Mouse (Mus musculus) midbrain, embryonic 14.5 days (tissue): ENCODE data around the gene Poln. TPM values are rescaled to one million over a fixed set of nuclear protein-coding genes. Genes with fewer than 3 reads are reported as not detected.
A peak's percentile ranks its signal among the peaks of the same experiment; 100 is the strongest.

Experiments used
- ATAC-seq: fragments of 200-750 bp; cut with Nextera tagmentation; 2 replicates; pipeline ENCODE4 v1.8.0; 2017; ENCODE audit warnings: moderate number of reproducible peaks, moderate library complexity; ENCODE audit not compliant: low FRiP score, low TSS enrichment
- DNase-seq: peaks from one replicate; pipeline ENCODE4 v3.0.0-alpha.2; 2015
- H3K27ac ChIP-seq: fragments of 300-500 bp; sonication (generic); replicated peaks from 2 replicates; pipeline ENCODE4 v1.5.1; 2014; ENCODE audit warnings: mild to moderate bottlenecking, low read depth, low read length, moderate library complexity
- H3K27me3 ChIP-seq: fragments of 300-500 bp; sonication (generic); 2 replicates; pipeline ENCODE4 v1.6.1; 2014; ENCODE audit warnings: low read length, control low read depth, mixed read lengths; ENCODE audit not compliant: control insufficient read depth, insufficient read depth
- H3K36me3 ChIP-seq: fragments of 300-500 bp; sonication (generic); 2 replicates; pipeline ENCODE4 v1.6.1; 2014; ENCODE audit warnings: low read length, control low read depth; ENCODE audit not compliant: control insufficient read depth, insufficient read depth
- H3K4me1 ChIP-seq: fragments of 300-500 bp; sonication (generic); 2 replicates; pipeline ENCODE4 v1.6.1; 2014; ENCODE audit warnings: mild to moderate bottlenecking, antibody characterized with exemption, low read length, control low read depth; ENCODE audit not compliant: control insufficient read depth, insufficient read depth
- H3K4me2 ChIP-seq: fragments of 300-500 bp; sonication (generic); 2 replicates; pipeline ENCODE4 v1.6.1; 2014; ENCODE audit warnings: mild to moderate bottlenecking, low read length, moderate library complexity
- H3K4me3 ChIP-seq: fragments of 300-500 bp; sonication (generic); replicated peaks from 2 replicates; pipeline ENCODE4 v1.5.1; 2014; ENCODE audit warnings: low read depth, low read length
- H3K9ac ChIP-seq: fragments of 300-500 bp; sonication (generic); replicated peaks from 2 replicates; pipeline ENCODE4 v1.6.1; 2014; ENCODE audit warnings: mild to moderate bottlenecking, low read length, moderate library complexity
- H3K9me3 ChIP-seq: fragments of 300-500 bp; sonication (generic); 2 replicates; pipeline ENCODE4 v1.6.1; 2016; ENCODE audit warnings: low read length, control low read depth, mixed read lengths; ENCODE audit not compliant: control insufficient read depth
- WGBS: fragments of 180-500 bp; shearing (Covaris S2); extraction: QIAGEN DNeasy Blood & Tissue Kit; methylation state at CpG from one replicate; pipeline ENCODE4 v1.1.7; 2014; 5-methylcytosine and 5-hydroxymethylcytosine counted together
- polyA plus RNA-seq: library from polyadenylated mRNA; unstranded; fragments of >200 nt; fragmentation: Nextera tagmentation; extraction: Ambion mirVana; gene quantifications from 2 replicates; pipeline ENCODE4 v1.2.1, GENCODE M21; 2014

The Poln gene
- polyA plus RNA-seq, 1 experiment from 2014 or later = 0.58 TPM

- Histone ChIP-seq H3K27me3 (no peaks in the 10 kb centered on the region), H3K4me3 (no peak overlapping the region), H3K9ac (no peak overlapping the region), H3K27ac (no peak overlapping the region), H3K36me3 (peaks cover 64% of the 10 kb centered on the region), H3K9me3 (no peaks in the 10 kb centered on the region), H3K4me2 (no peak overlapping the region), H3K4me1 (peaks cover 6% of the 10 kb centered on the region; the same call in 1 of the 2 replicates)
- ATAC-seq = no peak
- DNase-seq = no peak
- 64% methylated on average over 5 of the region's 5 CpGs for WGBS
Measured at GRCm38 (mm10) chr5:34174550-34175402, 5.5 kb upstream of the Poln start.

- ATAC-seq (no peak), DNase-seq (no peak)
- no peaks in the 10 kb centered on the region for H3K27me3 ChIP-seq
- peaks cover 57% of the 10 kb centered on the region for H3K36me3 ChIP-seq
- H3K9me3 ChIP-seq = no peaks in the 10 kb centered on the region
- H3K4me3 ChIP-seq = no peak overlapping the region
- peaks cover 7% of the 10 kb centered on the region; the same call in 1 of the 2 replicates for H3K4me1 ChIP-seq
- no peak overlapping the region for H3K4me2 ChIP-seq
- WGBS = 80% methylated on average over 2 of the region's 2 CpGs
- H3K9ac ChIP-seq = no peak overlapping the region
- no peak overlapping the region for H3K27ac ChIP-seq
Measured at GRCm38 (mm10) chr5:34174021-34174420, 4.8 kb upstream of the Poln start.

- no peak for DNase-seq
- Histone ChIP-seq H3K9ac (no peak overlapping the region), H3K4me1 (peaks cover 11% of the 10 kb centered on the region; the same call in 1 of the 2 replicates), H3K4me2 (no peak overlapping the region), H3K9me3 (no peaks in the 10 kb centered on the region), H3K36me3 (peaks cover 31% of the 10 kb centered on the region), H3K27me3 (no peaks in the 10 kb centered on the region), H3K4me3 (no peak overlapping the region), H3K27ac (no peak overlapping the region)
- WGBS = 93% methylated on average over 4 of the region's 4 CpGs
- no peak for ATAC-seq
Measured at GRCm38 (mm10) chr5:34170726-34171125, 1.5 kb upstream of the Poln start.

GRCm38 (mm10) chr5:34169954-34170353 is 706 bp upstream of the Poln start:
- 88% methylated on average over 3 of the region's 3 CpGs for WGBS
- peak overlapping the region; percentile 53 for H3K9ac ChIP-seq

GRCm38 (mm10) chr5:34167857-34168256 is 1.4 kb downstream of the Poln start:
- Histone ChIP-seq H3K27me3 (no peaks in the 10 kb centered on the region), H3K4me3 (no peak overlapping the region), H3K4me1 (peaks cover 11% of the 10 kb centered on the region; the same call in 1 of the 2 replicates), H3K9me3 (no peaks in the 10 kb centered on the region), H3K27ac (no peak overlapping the region), H3K36me3 (peaks cover 9% of the 10 kb centered on the region), H3K4me2 (peak overlapping the region; percentile 17; the same call in 1 of the 2 replicates), H3K9ac (no peak overlapping the region)
- 82% methylated on average over 4 of the region's 4 CpGs for WGBS
- ATAC-seq = no peak
- DNase-seq = no peak

More at GRCm38 (mm10) chr5:34169954-34170353, 706 bp upstream of the Poln start:
- H3K4me3 ChIP-seq = peak overlapping the region; percentile 69
- H3K4me1 ChIP-seq = peaks cover 11% of the 10 kb centered on the region; the same call in 1 of the 2 replicates
- no peaks in the 10 kb centered on the region for H3K9me3 ChIP-seq
- ATAC-seq (no peak), DNase-seq (no peak)
- H3K27ac ChIP-seq = peak overlapping the region; percentile 91
- peaks cover 24% of the 10 kb centered on the region for H3K36me3 ChIP-seq
- H3K4me2 ChIP-seq = peak overlapping the region; percentile 54
- no peaks in the 10 kb centered on the region for H3K27me3 ChIP-seq

- peaks cover 6% of the 10 kb centered on the region; the same call in 1 of the 2 replicates for H3K36me3 ChIP-seq
- ATAC-seq (no peak), DNase-seq (no peak)
- peaks cover 11% of the 10 kb centered on the region; the same call in 1 of the 2 replicates for H3K4me1 ChIP-seq
- WGBS = 87% methylated on average over 4 of the region's 4 CpGs
- no peak overlapping the region for H3K9ac ChIP-seq
- no peaks in the 10 kb centered on the region for H3K27me3 ChIP-seq
- H3K4me3 ChIP-seq = no peak overlapping the region
- H3K9me3 ChIP-seq = no peaks in the 10 kb centered on the region
- no peak overlapping the region for H3K4me2 ChIP-seq
- H3K27ac ChIP-seq = no peak overlapping the region
Measured at GRCm38 (mm10) chr5:34165793-34166192, 3.5 kb downstream of the Poln start.

GRCm38 (mm10) chr5:34148476-34148875 is 20.8 kb downstream of the Poln start:
- Histone ChIP-seq H3K4me3 (no peak overlapping the region), H3K4me1 (no peaks in the 10 kb centered on the region), H3K27me3 (no peaks in the 10 kb centered on the region), H3K9me3 (no peaks in the 10 kb centered on the region), H3K36me3 (no peaks in the 10 kb centered on the region), H3K9ac (no peak overlapping the region), H3K4me2 (no peak overlapping the region), H3K27ac (no peak overlapping the region)
- ATAC-seq (no peak), DNase-seq (no peak)

- H3K4me1 ChIP-seq = no peaks in the 10 kb centered on the region
- H3K4me2 ChIP-seq = no peak overlapping the region
- H3K36me3 ChIP-seq = no peaks in the 10 kb centered on the region
- DNase-seq (no peak), ATAC-seq (no peak)
- H3K27ac ChIP-seq = no peak overlapping the region
- H3K9ac ChIP-seq = no peak overlapping the region
- no peaks in the 10 kb centered on the region for H3K27me3 ChIP-seq
- 94% methylated on average over 3 of the region's 3 CpGs for WGBS
- H3K9me3 ChIP-seq = no peaks in the 10 kb centered on the region
- no peak overlapping the region for H3K4me3 ChIP-seq
Measured at GRCm38 (mm10) chr5:34147554-34147953, 21.7 kb downstream of the Poln start.

GRCm38 (mm10) chr5:34139751-34140150 is 29.5 kb downstream of the Poln start:
- Histone ChIP-seq H3K36me3 (no peaks in the 10 kb centered on the region), H3K9ac (no peak overlapping the region), H3K9me3 (no peaks in the 10 kb centered on the region), H3K27ac (no peak overlapping the region), H3K27me3 (no peaks in the 10 kb centered on the region), H3K4me1 (no peaks in the 10 kb centered on the region), H3K4me2 (no peak overlapping the region), H3K4me3 (no peak overlapping the region)
- ATAC-seq (no peak), DNase-seq (peak; percentile 31)
- WGBS = 7% methylated on average over 1 of the region's 1 CpGs
